Mouse (Mus musculus) stomach, postnatal 0 days (tissue): ENCODE data around the gene Syt14. TPM values are rescaled to one million over a fixed set of nuclear protein-coding genes. Genes with fewer than 3 reads are reported as not detected.

Experiments used
- ATAC-seq: fragments of 200-750 bp; cut with Nextera tagmentation; 2 replicates; pipeline ENCODE4 v1.8.0; 2017; ENCODE audit not compliant: low FRiP score, low TSS enrichment
- DNase-seq: peaks from one replicate; pipeline ENCODE4 v3.0.0-alpha.2; 2016; ENCODE audit warnings: low spot score
- H3K27ac ChIP-seq: fragments of 300-500 bp; sonication (generic); replicated peaks from 2 replicates; pipeline ENCODE4 v1.5.1; 2014; ENCODE audit warnings: mild to moderate bottlenecking, control low read depth
- H3K27me3 ChIP-seq: fragments of 300-500 bp; sonication (generic); 2 replicates; pipeline ENCODE4 v1.6.1; 2014; ENCODE audit warnings: low read length; ENCODE audit not compliant: control insufficient read depth, insufficient read depth
- H3K36me3 ChIP-seq: fragments of 300-500 bp; sonication (generic); 2 replicates; pipeline ENCODE4 v1.6.1; 2014; ENCODE audit warnings: low read length, mixed read lengths; ENCODE audit not compliant: control insufficient read depth, insufficient read depth
- H3K4me1 ChIP-seq: fragments of 300-500 bp; sonication (generic); replicated peaks from 2 replicates; pipeline ENCODE4 v1.6.1; 2014; ENCODE audit warnings: antibody characterized with exemption; ENCODE audit not compliant: control insufficient read depth, insufficient read depth
- H3K4me2 ChIP-seq: fragments of 300-500 bp; sonication (generic); replicated peaks from 2 replicates; pipeline ENCODE4 v1.6.1; 2014; ENCODE audit warnings: low read depth, mild to moderate bottlenecking, control low read depth, moderate library complexity
- H3K4me3 ChIP-seq: fragments of 300-500 bp; sonication (generic); 2 replicates; pipeline ENCODE4 v1.5.1; 2014; ENCODE audit warnings: low read depth, low read length, control low read depth
- H3K9ac ChIP-seq: fragments of 300-500 bp; sonication (generic); 2 replicates; pipeline ENCODE4 v1.6.1; 2014; ENCODE audit warnings: mild to moderate bottlenecking, low read length, control low read depth, mixed read lengths
- H3K9me3 ChIP-seq: fragments of 300-500 bp; sonication (generic); 2 replicates; pipeline ENCODE4 v1.6.1; 2016; ENCODE audit warnings: low read length; ENCODE audit not compliant: control insufficient read depth
- CTCF ChIP-seq: IDR thresholded peaks from 2 replicates; pipeline ENCODE4 v1.5.1; 2016; ENCODE audit warnings: antibody characterized with exemption, low read depth, mild to moderate bottlenecking, moderate library complexity
- EP300 ChIP-seq: optimal IDR thresholded peaks from 2 replicates; pipeline ENCODE3; 2016; ENCODE audit warnings: antibody characterized with exemption
- WGBS: fragments of 180-500 bp; shearing (Covaris S2); extraction: QIAGEN DNeasy Blood & Tissue Kit; methylation state at CpG from one replicate; pipeline ENCODE4 v1.1.7; 2014; 5-methylcytosine and 5-hydroxymethylcytosine counted together
- polyA plus RNA-seq: library from polyadenylated mRNA; unstranded; fragments of >200 nt; fragmentation: Nextera tagmentation; extraction: Ambion mirVana; gene quantifications from 2 replicates; pipeline ENCODE4 v1.2.1, GENCODE M21; 2015

The Syt14 gene
- polyA plus RNA-seq, 1 experiment from 2014 or later, result 0.17 TPM

DNA sequence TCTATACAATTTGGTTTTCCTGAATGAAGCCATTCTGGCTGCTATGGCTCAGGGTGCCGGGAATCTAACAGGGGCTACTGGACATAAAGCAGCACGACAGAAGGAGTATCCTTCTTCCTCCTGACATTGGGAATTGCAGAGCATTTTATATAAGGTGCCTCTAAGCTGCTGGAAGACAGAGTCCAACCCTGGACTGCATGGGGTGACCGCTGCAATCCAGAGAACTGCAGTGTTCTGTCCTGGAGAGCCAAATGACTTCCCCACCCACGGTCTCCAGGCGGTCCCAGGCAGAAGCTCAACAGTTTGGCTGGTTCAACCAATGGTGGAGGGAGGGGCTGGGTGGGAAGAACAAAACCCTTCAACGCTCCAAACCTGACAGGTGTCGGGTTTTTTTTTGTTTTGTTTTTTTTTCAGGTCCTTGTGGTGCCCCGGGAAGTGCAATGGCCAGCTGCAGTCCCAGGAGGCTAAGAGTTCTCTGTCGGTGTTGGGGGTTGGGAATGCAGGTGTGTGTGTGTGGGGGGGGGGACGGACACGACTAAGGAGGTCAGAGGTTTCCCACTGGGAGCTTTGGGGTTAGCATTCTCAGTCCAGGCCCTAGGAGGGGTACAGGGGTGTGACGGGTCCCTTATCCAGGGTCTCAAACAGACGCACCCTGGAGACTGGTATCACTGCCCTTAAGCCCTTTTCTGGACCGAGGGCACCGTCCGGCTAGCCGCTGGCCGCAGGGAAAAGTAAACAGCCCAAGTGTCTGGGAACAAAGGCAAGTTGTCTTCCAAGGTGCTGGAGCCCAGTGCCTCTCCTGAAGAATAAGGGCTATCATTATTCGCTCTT, 181.4 kb downstream of the Syt14 start:
- ATAC-seq, result peak; percentile 17; the same call in 1 of the 2 replicates
- Histone ChIP-seq H3K4me2 (peak overlapping the region; percentile 95), H3K27ac (peak overlapping the region; percentile 89), H3K27me3 (no peaks in the 10 kb centered on the region), H3K36me3 (peaks cover under 1% of the 10 kb centered on the region; the same call in 1 of the 2 replicates), H3K9ac (peak overlapping the region; percentile 83), H3K9me3 (no peaks in the 10 kb centered on the region), H3K4me3 (peak overlapping the region; percentile 81), H3K4me1 (peaks cover 5% of the 10 kb centered on the region)
- 9% methylated on average over 19 of the region's 19 CpGs for WGBS
- TF ChIP-seq EP300 (no peak), CTCF (no peak)
- DNase-seq, result no peak

DNA sequence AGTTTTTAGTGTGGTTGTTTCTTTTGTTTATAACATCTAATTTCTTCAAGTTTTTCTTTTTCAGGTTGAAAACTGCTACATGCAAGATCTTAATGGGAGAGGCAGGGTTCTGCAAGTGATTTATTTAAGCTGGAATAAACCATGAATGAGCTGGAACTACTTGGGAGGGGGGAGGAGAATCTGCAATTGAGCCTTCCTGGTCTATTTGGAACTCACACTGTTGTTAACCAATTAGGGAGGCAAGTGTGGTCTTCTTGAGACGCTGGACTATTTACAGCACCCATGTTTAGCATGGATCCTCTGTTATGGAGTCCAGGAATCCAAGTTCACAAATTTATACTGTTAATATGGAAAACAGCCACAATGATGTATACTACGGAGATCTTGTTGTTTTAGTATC, 182.1 kb downstream of the Syt14 start:
- no peaks in the 10 kb centered on the region for H3K9me3 ChIP-seq
- ATAC-seq (no peak), DNase-seq (no peak)
- TF ChIP-seq EP300 (no peak), CTCF (no peak)
- 0 out of 2 replicates have a peak overlapping the region, but pooled peaks have one; percentile 81 for H3K4me3 ChIP-seq
- H3K9ac ChIP-seq, result no peak overlapping the region
- H3K4me1 ChIP-seq, result peaks cover 5% of the 10 kb centered on the region
- no peak overlapping the region for H3K27ac ChIP-seq
- no peaks in the 10 kb centered on the region for H3K27me3 ChIP-seq
- H3K4me2 ChIP-seq, result peak overlapping the region; percentile 95
- H3K36me3 ChIP-seq, result peaks cover 5% of the 10 kb centered on the region; the same call in 1 of the 2 replicates
- WGBS, result 57% methylated on average over 2 of the region's 2 CpGs

DNA sequence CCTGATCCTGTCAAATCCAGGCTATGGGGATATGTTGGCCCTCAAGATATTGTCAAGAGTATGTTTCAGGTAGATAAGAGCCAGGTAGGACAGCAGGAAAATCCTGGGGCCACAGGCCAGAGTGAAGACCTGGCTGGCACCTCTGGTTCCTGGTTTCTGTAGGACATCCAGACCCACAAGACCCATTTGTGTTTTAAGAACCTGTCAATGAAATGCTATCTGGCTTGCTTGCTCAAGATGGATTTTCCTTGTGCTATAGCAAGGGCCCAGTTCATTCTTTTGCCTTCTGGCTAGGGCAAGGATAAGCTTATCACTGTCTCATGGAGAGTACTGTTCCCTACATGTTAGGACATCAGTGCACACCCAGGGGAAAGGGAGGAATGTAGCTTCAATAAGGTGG, 183.5 kb downstream of the Syt14 start:
- H3K27ac ChIP-seq, result no peak overlapping the region
- H3K4me2 ChIP-seq, result no peak overlapping the region

DNA sequence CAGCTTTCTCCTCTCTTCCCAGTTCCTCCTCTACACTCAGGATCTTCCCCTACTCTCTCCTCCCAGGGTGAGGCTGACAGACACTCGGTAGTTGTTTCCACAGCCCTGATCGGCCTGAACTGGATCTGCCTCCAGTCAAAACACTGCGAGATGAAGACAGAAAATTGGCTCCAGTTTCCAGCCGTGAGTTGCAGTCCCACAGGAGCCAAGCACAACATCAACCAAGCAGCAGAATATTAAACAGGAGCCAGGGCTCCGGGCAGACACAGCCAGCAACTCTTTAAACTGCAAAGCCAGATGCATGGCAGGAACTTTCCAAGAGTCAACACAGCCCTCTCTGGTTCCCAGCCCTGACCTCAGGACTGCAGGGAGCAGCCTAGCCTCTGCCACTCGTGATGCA, 183.9 kb downstream of the Syt14 start:
- Histone ChIP-seq H3K9me3 (no peaks in the 10 kb centered on the region), H3K4me2 (0 out of 2 replicates have a peak overlapping the region, but pooled peaks have one; percentile 5), H3K36me3 (peaks cover 9% of the 10 kb centered on the region; the same call in 1 of the 2 replicates), H3K27me3 (no peaks in the 10 kb centered on the region), H3K9ac (no peak overlapping the region), H3K27ac (no peak overlapping the region), H3K4me1 (peaks cover 5% of the 10 kb centered on the region), H3K4me3 (no peak overlapping the region)
- TF ChIP-seq CTCF, result no peak
- TF ChIP-seq EP300, result no peak
- peak; percentile 24 for DNase-seq
- no peak for ATAC-seq
- WGBS, result 20% methylated on average over 6 of the region's 6 CpGs

More for the DNA sequence above, 183.5 kb downstream of the Syt14 start:
- no peaks in the 10 kb centered on the region for H3K27me3 ChIP-seq
- DNase-seq (no peak), ATAC-seq (no peak)
- H3K4me1 ChIP-seq, result peaks cover 5% of the 10 kb centered on the region
- H3K4me3 ChIP-seq, result no peak overlapping the region
- H3K9ac ChIP-seq, result no peak overlapping the region
- H3K36me3 ChIP-seq, result peaks cover 9% of the 10 kb centered on the region; the same call in 1 of the 2 replicates
- H3K9me3 ChIP-seq, result no peaks in the 10 kb centered on the region
- TF ChIP-seq CTCF, result no peak
- TF ChIP-seq EP300, result no peak

- Histone ChIP-seq H3K27ac (no peak overlapping the region), H3K36me3 (peaks cover 11% of the 10 kb centered on the region; the same call in 1 of the 2 replicates), H3K9ac (no peak overlapping the region), H3K4me3 (no peak overlapping the region), H3K9me3 (no peaks in the 10 kb centered on the region), H3K4me1 (peaks cover 5% of the 10 kb centered on the region), H3K4me2 (0 out of 2 replicates have a peak overlapping the region, but pooled peaks have one; percentile 5), H3K27me3 (no peaks in the 10 kb centered on the region)
- TF ChIP-seq EP300 (no peak), CTCF (no peak)
- ATAC-seq, result no peak
- 26% methylated on average over 2 of the region's 2 CpGs for WGBS
- no peak for DNase-seq
These were observed 184.4 kb downstream of the Syt14 start for GRCm38 (mm10) chr1:192851126-192851525.

- Histone ChIP-seq H3K36me3 (peaks cover 11% of the 10 kb centered on the region; the same call in 1 of the 2 replicates), H3K4me2 (no peak overlapping the region), H3K27ac (no peak overlapping the region), H3K4me3 (no peak overlapping the region), H3K4me1 (peaks cover 5% of the 10 kb centered on the region), H3K9ac (no peak overlapping the region), H3K27me3 (no peaks in the 10 kb centered on the region), H3K9me3 (no peaks in the 10 kb centered on the region)
- no peak for TF ChIP-seq CTCF
- ATAC-seq (no peak), DNase-seq (no peak)
- WGBS, result 58% methylated on average over 5 of the region's 5 CpGs
These were observed 186.0 kb downstream of the Syt14 start for GRCm38 (mm10) chr1:192849616-192850015.
